Mouse (Mus musculus): ENCODE measurements around the gene Pax8. TPM values are rescaled to one million over a fixed set of nuclear protein-coding genes. Genes with fewer than 3 reads are reported as not detected.

Gene Pax8
- polyA plus RNA-seq, 1 experiment from 2014 or later = 3.3 TPM

DNA sequence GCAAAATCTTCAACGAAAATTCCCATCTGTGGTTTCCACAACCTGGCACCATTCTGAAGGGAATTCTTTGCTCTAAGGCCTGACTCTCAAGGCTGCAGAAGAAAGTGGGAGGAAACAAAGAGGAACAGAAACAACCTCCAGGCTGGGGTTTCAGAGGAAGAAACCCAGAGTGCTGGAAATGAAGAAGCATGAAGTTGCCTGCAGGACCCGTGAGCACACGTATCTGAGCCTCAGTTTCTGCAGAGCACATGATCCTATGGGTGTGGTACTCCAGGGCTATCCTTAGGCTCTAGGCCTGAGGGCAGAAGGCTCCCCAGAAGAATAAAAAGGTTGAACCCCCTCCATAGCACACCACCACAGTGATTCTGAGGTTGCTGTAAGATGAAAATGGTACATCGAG is 18.6 kb downstream of the Pax8 start:
- Histone ChIP-seq H3K36me3 (replicated peaks) (no peaks in the 10 kb centered on the region), H3K27me3 (replicated peaks) (no peaks in the 10 kb centered on the region), H3K4me2 (no peak overlapping the region), H3K9me3 (no peaks in the 10 kb centered on the region), H3K9ac (no peak overlapping the region), H3K4me3 (no peak overlapping the region), H3K4me1 (peaks cover 7% of the 10 kb centered on the region; the same call in 1 of the 2 replicates), H3K27ac (no peak overlapping the region)
- ATAC-seq (replicated peaks) = no peak
- WGBS = 76% methylated on average over 4 of the region's 4 CpGs

GRCm38 (mm10) chr2:24455057-24455855 is 20.1 kb downstream of the Pax8 start:
- Histone ChIP-seq H3K9me3 (no peaks in the 10 kb centered on the region), H3K4me1 (peaks cover 7% of the 10 kb centered on the region; the same call in 1 of the 2 replicates), H3K36me3 (replicated peaks) (no peaks in the 10 kb centered on the region), H3K4me3 (no peak overlapping the region), H3K27ac (no peak overlapping the region), H3K4me2 (no peak overlapping the region), H3K27me3 (replicated peaks) (no peaks in the 10 kb centered on the region), H3K9ac (no peak overlapping the region)
- WGBS = 42% methylated on average over 6 of the region's 6 CpGs
- no peak for ATAC-seq (replicated peaks)

- H3K4me2 ChIP-seq = no peak overlapping the region
- no peak overlapping the region for H3K4me3 ChIP-seq
- no peak overlapping the region for H3K9ac ChIP-seq
- H3K27ac ChIP-seq = no peak overlapping the region
- ATAC-seq (replicated peaks) = no peak
- WGBS = 21% methylated on average over 1 of the region's 1 CpGs
- no peaks in the 10 kb centered on the region for H3K27me3 ChIP-seq (replicated peaks)
- no peaks in the 10 kb centered on the region for H3K36me3 ChIP-seq (replicated peaks)
- no peaks in the 10 kb centered on the region for H3K9me3 ChIP-seq
- H3K4me1 ChIP-seq = peaks cover 7% of the 10 kb centered on the region; the same call in 1 of the 2 replicates
These were observed 20.9 kb downstream of the Pax8 start for GRCm38 (mm10) chr2:24454429-24455011.

DNA sequence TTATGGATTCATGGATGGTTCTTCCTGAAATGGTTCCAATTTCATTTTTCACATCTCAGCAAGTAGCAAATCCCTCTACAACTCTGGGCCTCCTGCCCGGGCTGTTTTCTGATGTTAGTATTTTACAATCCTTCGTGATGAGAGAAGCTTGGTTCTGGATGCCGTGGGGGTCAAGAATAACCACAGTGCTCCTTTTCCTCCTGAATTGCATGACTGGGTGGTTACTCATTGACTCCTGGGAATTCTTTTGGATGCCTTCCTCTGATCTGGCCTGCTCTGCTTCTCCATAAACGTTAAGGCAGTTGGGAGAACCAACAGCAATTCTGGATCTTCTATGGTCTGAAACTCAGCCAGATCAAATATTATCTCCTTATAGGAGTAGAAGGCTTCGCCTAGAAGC is 22.2 kb downstream of the Pax8 start:
- H3K4me1 ChIP-seq = peaks cover 7% of the 10 kb centered on the region; the same call in 1 of the 2 replicates
- no peak overlapping the region for H3K4me2 ChIP-seq
- no peak overlapping the region for H3K4me3 ChIP-seq
- H3K9ac ChIP-seq = no peak overlapping the region
- H3K27me3 ChIP-seq (replicated peaks) = no peaks in the 10 kb centered on the region
- 87% methylated on average over 5 of the region's 5 CpGs for WGBS
- no peak for ATAC-seq (replicated peaks)
- H3K9me3 ChIP-seq = no peaks in the 10 kb centered on the region
- no peaks in the 10 kb centered on the region for H3K36me3 ChIP-seq (replicated peaks)
- H3K27ac ChIP-seq = no peak overlapping the region

- no peaks in the 10 kb centered on the region for H3K36me3 ChIP-seq (replicated peaks)
- H3K9me3 ChIP-seq = no peaks in the 10 kb centered on the region
- H3K9ac ChIP-seq = no peak overlapping the region
- H3K4me1 ChIP-seq = no peaks in the 10 kb centered on the region
- H3K4me2 ChIP-seq = no peak overlapping the region
- H3K4me3 ChIP-seq = no peak overlapping the region
- no peak for ATAC-seq (replicated peaks)
- 85% methylated on average over 4 of the region's 4 CpGs for WGBS
- no peaks in the 10 kb centered on the region for H3K27me3 ChIP-seq (replicated peaks)
- H3K27ac ChIP-seq = no peak overlapping the region
These were observed 26.3 kb downstream of the Pax8 start for GRCm38 (mm10) chr2:24449111-24449510.

- H3K9ac ChIP-seq = no peak overlapping the region
- H3K27me3 ChIP-seq (replicated peaks) = no peaks in the 10 kb centered on the region
- no peak overlapping the region for H3K4me3 ChIP-seq
- no peaks in the 10 kb centered on the region for H3K36me3 ChIP-seq (replicated peaks)
- no peak for ATAC-seq (replicated peaks)
- WGBS = 48% methylated on average over 3 of the region's 3 CpGs
- H3K27ac ChIP-seq = no peak overlapping the region
- no peaks in the 10 kb centered on the region for H3K4me1 ChIP-seq
- H3K9me3 ChIP-seq = no peaks in the 10 kb centered on the region
- H3K4me2 ChIP-seq = no peak overlapping the region
These were observed 32.1 kb downstream of the Pax8 start for GRCm38 (mm10) chr2:24443256-24443790.

DNA sequence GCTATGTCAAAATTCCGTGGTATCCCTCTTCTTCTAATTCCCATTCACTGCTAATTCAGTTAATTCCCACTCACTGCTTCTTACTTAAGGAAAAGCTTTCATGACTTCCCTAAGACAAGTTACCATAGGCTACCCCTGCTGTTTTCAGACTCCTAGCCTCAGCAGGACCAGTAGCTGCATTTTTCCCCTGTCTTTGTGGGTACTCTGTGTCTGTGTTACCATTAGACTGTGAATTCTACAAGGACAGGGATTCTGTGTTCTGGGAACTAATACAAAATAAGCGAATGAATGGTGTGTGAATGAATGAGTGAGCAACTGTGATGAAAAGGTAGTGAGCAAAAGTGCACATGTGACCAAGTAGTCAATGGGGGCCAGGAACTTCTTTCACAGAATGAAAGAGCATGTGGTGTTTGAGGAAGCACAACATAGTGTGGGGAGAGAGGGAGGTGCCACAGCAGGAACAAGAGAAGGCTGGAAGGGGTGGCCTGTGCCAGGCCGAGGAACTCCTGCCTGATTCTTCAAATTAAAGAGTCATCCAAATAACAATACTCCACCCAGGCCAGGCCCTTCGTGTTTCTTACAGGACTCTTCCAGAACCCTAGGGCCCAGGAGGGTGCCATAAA is 33.0 kb downstream of the Pax8 start:
- no peaks in the 10 kb centered on the region for H3K4me1 ChIP-seq
- no peaks in the 10 kb centered on the region for H3K9me3 ChIP-seq
- no peak for ATAC-seq (replicated peaks)
- no peak overlapping the region for H3K9ac ChIP-seq
- H3K36me3 ChIP-seq (replicated peaks) = no peaks in the 10 kb centered on the region
- H3K27ac ChIP-seq = no peak overlapping the region
- no peaks in the 10 kb centered on the region for H3K27me3 ChIP-seq (replicated peaks)
- H3K4me3 ChIP-seq = no peak overlapping the region
- H3K4me2 ChIP-seq = no peak overlapping the region
- WGBS = 52% methylated on average over 4 of the region's 4 CpGs

GRCm38 (mm10) chr2:24441899-24442298 is 33.5 kb downstream of the Pax8 start:
- Histone ChIP-seq H3K36me3 (replicated peaks) (no peaks in the 10 kb centered on the region), H3K9me3 (no peaks in the 10 kb centered on the region), H3K27me3 (replicated peaks) (no peaks in the 10 kb centered on the region), H3K4me3 (no peak overlapping the region), H3K9ac (no peak overlapping the region), H3K4me1 (no peaks in the 10 kb centered on the region), H3K27ac (no peak overlapping the region), H3K4me2 (no peak overlapping the region)
- peak; percentile 54 for ATAC-seq (replicated peaks)

DNA sequence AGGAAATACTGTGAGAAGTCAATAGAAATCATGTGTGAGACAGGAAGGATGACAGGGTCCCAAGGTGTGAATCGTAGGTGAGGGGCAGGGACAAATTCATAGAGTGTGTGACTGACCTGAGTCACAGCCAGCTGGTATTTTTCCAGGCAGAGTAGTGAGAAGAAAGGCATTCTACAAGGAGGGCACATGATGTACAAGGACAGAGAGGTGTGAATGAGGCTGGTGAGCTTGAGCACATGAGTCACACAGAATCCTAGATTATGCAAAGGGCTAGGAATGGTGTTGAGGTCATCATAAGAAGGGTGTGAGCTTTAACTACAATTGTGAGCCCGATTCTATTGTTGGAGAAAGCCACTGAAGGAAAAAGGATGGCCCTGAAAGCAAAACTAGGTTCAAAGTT is 35.3 kb downstream of the Pax8 start:
- 87% methylated on average over 2 of the region's 2 CpGs for WGBS
- no peak overlapping the region for H3K4me3 ChIP-seq
- no peak overlapping the region for H3K4me2 ChIP-seq
- no peaks in the 10 kb centered on the region for H3K9me3 ChIP-seq
- no peaks in the 10 kb centered on the region for H3K36me3 ChIP-seq (replicated peaks)
- H3K4me1 ChIP-seq = no peaks in the 10 kb centered on the region
- H3K9ac ChIP-seq = no peak overlapping the region
- H3K27ac ChIP-seq = no peak overlapping the region
- ATAC-seq (replicated peaks) = no peak
- no peaks in the 10 kb centered on the region for H3K27me3 ChIP-seq (replicated peaks)

DNA sequence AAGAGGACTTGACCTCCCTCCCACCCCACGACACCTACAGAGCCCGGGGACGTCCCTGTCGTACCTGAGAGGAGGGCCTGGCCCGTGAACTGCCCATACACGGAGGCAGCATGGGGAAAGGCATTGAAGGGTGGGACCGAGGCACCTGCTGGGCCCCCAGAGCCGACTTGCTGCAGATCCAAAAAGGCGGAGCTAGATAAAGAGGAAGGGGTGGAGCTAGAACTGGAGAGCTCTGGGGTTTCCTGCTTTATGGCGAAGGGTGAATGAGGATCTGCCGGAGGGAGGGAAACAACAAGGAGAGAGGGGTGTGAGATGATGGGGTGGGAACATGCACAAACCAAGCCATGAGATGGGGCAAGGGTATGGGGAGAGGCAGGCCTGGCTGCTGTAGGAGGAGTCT is 39.7 kb downstream of the Pax8 start:
- 79% methylated on average over 11 of the region's 11 CpGs for WGBS
- no peaks in the 10 kb centered on the region for H3K36me3 ChIP-seq (replicated peaks)
- no peaks in the 10 kb centered on the region for H3K27me3 ChIP-seq (replicated peaks)
- no peak overlapping the region for H3K27ac ChIP-seq
- H3K9me3 ChIP-seq = no peaks in the 10 kb centered on the region
- H3K4me3 ChIP-seq = no peak overlapping the region
- no peak for ATAC-seq (replicated peaks)
- no peak overlapping the region for H3K9ac ChIP-seq
- no peaks in the 10 kb centered on the region for H3K4me1 ChIP-seq
- H3K4me2 ChIP-seq = no peak overlapping the region

- ATAC-seq (replicated peaks) = no peak
- 81% methylated on average over 2 of the region's 2 CpGs for WGBS
These were observed 40.7 kb downstream of the Pax8 start for GRCm38 (mm10) chr2:24434670-24435069.

DNA sequence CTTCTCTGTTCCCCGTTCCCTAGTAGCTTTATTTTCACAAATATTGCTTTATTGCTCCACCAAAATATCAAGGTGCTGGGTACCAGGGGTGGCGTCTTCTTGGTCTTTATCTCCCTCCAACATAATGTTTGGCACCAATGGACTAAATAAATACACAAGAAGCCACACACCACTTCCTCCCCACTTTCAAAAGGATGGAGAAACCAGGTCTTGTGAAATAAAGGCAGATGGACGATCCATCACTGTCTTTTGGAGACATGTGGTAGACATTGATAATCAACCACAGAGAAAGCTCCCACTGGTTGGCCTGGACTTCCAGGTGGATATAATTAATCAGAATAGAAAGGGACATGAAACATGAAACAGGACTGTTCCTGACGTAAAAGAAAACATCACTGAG is 45.6 kb downstream of the Pax8 start:
- H3K4me2 ChIP-seq = no peak overlapping the region
- H3K9ac ChIP-seq = no peak overlapping the region
- no peak overlapping the region for H3K4me3 ChIP-seq
- ATAC-seq (replicated peaks) = no peak
- H3K27me3 ChIP-seq (replicated peaks) = 0 out of 2 replicates have a peak, but pooled peaks cover 3% of the 10 kb centered on the region
- no peaks in the 10 kb centered on the region for H3K9me3 ChIP-seq
- H3K36me3 ChIP-seq (replicated peaks) = no peaks in the 10 kb centered on the region
- 93% methylated on average over 4 of the region's 4 CpGs for WGBS
- no peak overlapping the region for H3K27ac ChIP-seq
- H3K4me1 ChIP-seq = peaks cover 9% of the 10 kb centered on the region

More at GRCm38 (mm10) chr2:24434670-24435069, 40.7 kb downstream of the Pax8 start:
- Histone ChIP-seq H3K9me3 (no peaks in the 10 kb centered on the region), H3K9ac (no peak overlapping the region), H3K27ac (no peak overlapping the region), H3K4me2 (no peak overlapping the region), H3K4me1 (no peaks in the 10 kb centered on the region), H3K36me3 (replicated peaks) (no peaks in the 10 kb centered on the region), H3K4me3 (no peak overlapping the region), H3K27me3 (replicated peaks) (no peaks in the 10 kb centered on the region)

Measured in midbrain, embryonic 15.5 days (tissue).